Mouse (Mus musculus) CH12.LX (cell line): ENCODE results near the gene Vdac1. TPM values are rescaled to one million over a fixed set of nuclear protein-coding genes. Genes with fewer than 3 reads are reported as not detected.

Source experiments
- DNase-seq: peaks from one replicate; pipeline ENCODE4 v3.0.0-alpha.2; 2013; ENCODE audit errors: extremely low read depth
- H3K27ac ChIP-seq: 2 replicates; pipeline ENCODE4 v1.5.1; 2012; ENCODE audit warnings: low read depth, mild to moderate bottlenecking, control low read depth, moderate library complexity; ENCODE audit not compliant: insufficient read depth
- H3K27me3 ChIP-seq: replicated peaks from 2 replicates; pipeline ENCODE3; 2012; ENCODE audit warnings: inconsistent platforms
- H3K36me3 ChIP-seq, 2 experiments: replicated peaks in 1 of 2; 2 replicates each; pipeline versions ENCODE3 to v1.6.1; 2012; ENCODE audit warnings: inconsistent platforms in 1 of 2, low read length in 1 of 2, mild to moderate bottlenecking in 1 of 2, mixed read lengths in 1 of 2, moderate library complexity in 1 of 2; ENCODE audit not compliant: control insufficient read depth in 1 of 2, insufficient read depth in 1 of 2
- H3K4me1 ChIP-seq, 2 experiments: 2 replicates each; pipeline ENCODE4 v1.6.1; 2012; ENCODE audit warnings: inconsistent platforms in 1 of 2, moderate library complexity in 1 of 2; ENCODE audit not compliant: insufficient read depth in 2 of 2, control insufficient read depth in 1 of 2
- H3K4me2 ChIP-seq: 2 replicates; pipeline ENCODE4 v1.6.1; 2012; ENCODE audit warnings: low read depth, mild to moderate bottlenecking, control low read depth; ENCODE audit not compliant: poor library complexity, insufficient read depth, severe bottlenecking
- H3K4me3 ChIP-seq, 3 experiments: fragments of 150-350 bp in 1 of 3; sonication (generic) in 1 of 3; replicated peaks in 1 of 3; 2 replicates each; pipeline versions ENCODE3 to v1.5.1; 2011 to 2012; ENCODE audit warnings: low read depth in 2 of 3, low read length in 2 of 3, mild to moderate bottlenecking in 2 of 3, moderate library complexity in 2 of 3, control low read depth in 1 of 3, improper control_type of control experiment in 1 of 3, inconsistent platforms in 1 of 3, mixed read lengths in 1 of 3; ENCODE audit not compliant: poor library complexity in 1 of 3
- H3K79me2 ChIP-seq: replicated peaks from 2 replicates; pipeline ENCODE4 v1.6.1; 2012; ENCODE audit warnings: mild to moderate bottlenecking, moderate library complexity; ENCODE audit not compliant: control insufficient read depth, poor library complexity, insufficient read depth, severe bottlenecking; ENCODE audit errors: extremely low read depth
- H3K9ac ChIP-seq: 2 replicates; pipeline ENCODE4 v1.6.1; 2012; ENCODE audit warnings: low read depth, mild to moderate bottlenecking, control low read depth, moderate library complexity; ENCODE audit not compliant: insufficient read depth
- H3K9me3 ChIP-seq: replicated peaks from 2 replicates; pipeline ENCODE3; 2012; ENCODE audit warnings: low read length, inconsistent platforms, mixed read lengths
- BHLHE40 ChIP-seq: IDR thresholded peaks from 2 replicates; pipeline ENCODE4 v1.6.1; 2011; ENCODE audit warnings: mild to moderate bottlenecking, low read depth, low read length, improper control_type of control experiment
- CHD1 ChIP-seq: IDR thresholded peaks from 2 replicates; pipeline ENCODE4 v1.6.1; 2012; ENCODE audit warnings: low read depth, low read length, improper control_type of control experiment, inconsistent platforms
- CTCF ChIP-seq, 2 experiments: IDR thresholded peaks in 1 of 2; conservative IDR thresholded peaks in 1 of 2; 2 replicates each; pipeline ENCODE4 v1.5.1; 2011 to 2012; ENCODE audit warnings: low read depth in 2 of 2, low read length in 2 of 2, improper control_type of control experiment in 1 of 2, inconsistent platforms in 1 of 2, mild to moderate bottlenecking in 1 of 2, moderate library complexity in 1 of 2
- E2F4 ChIP-seq: IDR thresholded peaks from 2 replicates; pipeline ENCODE4 v1.6.1; 2011; ENCODE audit warnings: low read depth, low read length, improper control_type of control experiment; ENCODE audit not compliant: insufficient replicate concordance
- GABPA ChIP-seq: IDR thresholded peaks from 2 replicates; pipeline ENCODE4 v1.6.1; 2012; ENCODE audit warnings: low read depth, low read length, improper control_type of control experiment, inconsistent platforms; ENCODE audit not compliant: insufficient replicate concordance
- HCFC1 ChIP-seq: IDR thresholded peaks from 2 replicates; pipeline ENCODE4 v1.6.1; 2012; ENCODE audit warnings: low read depth, mild to moderate bottlenecking, inconsistent platforms, low read length, improper control_type of control experiment
- IRF4 ChIP-seq: IDR thresholded peaks from 2 replicates; pipeline ENCODE4 v1.6.1; 2014; ENCODE audit warnings: low read depth, mild to moderate bottlenecking, inconsistent platforms, low read length, improper control_type of control experiment
- JUND ChIP-seq: conservative IDR thresholded peaks from 2 replicates; pipeline ENCODE4 v1.6.1; 2011; ENCODE audit warnings: low read depth, low read length, improper control_type of control experiment
- KAT2A ChIP-seq: IDR thresholded peaks from 2 replicates; pipeline ENCODE4 v1.6.1; 2012; ENCODE audit warnings: low read length, improper control_type of control experiment, inconsistent platforms; ENCODE audit not compliant: insufficient replicate concordance
- MAZ ChIP-seq: IDR thresholded peaks from 2 replicates; pipeline ENCODE4 v1.6.1; 2012; ENCODE audit warnings: low read depth, mild to moderate bottlenecking, inconsistent platforms, low read length, improper control_type of control experiment, moderate library complexity
- NELFE ChIP-seq: IDR thresholded peaks from 2 replicates; pipeline ENCODE4 v1.6.1; 2011; ENCODE audit warnings: low read depth, low read length, improper control_type of control experiment
- POLR2A ChIP-seq: IDR thresholded peaks from 2 replicates; pipeline ENCODE4 v1.6.1; 2011; ENCODE audit warnings: low read depth, mild to moderate bottlenecking, improper control_type of control experiment, low read length
- POLR2AphosphoS2 ChIP-seq: IDR thresholded peaks from 2 replicates; pipeline ENCODE4 v1.6.1; 2011; ENCODE audit warnings: low read depth, low read length, improper control_type of control experiment
- RAD21 ChIP-seq: IDR thresholded peaks from 2 replicates; pipeline ENCODE4 v1.6.1; 2011; ENCODE audit warnings: low read depth, mild to moderate bottlenecking, low read length, improper control_type of control experiment, moderate library complexity
- SIN3A ChIP-seq: IDR thresholded peaks from 2 replicates; pipeline ENCODE4 v1.6.1; 2012; ENCODE audit warnings: low read length, improper control_type of control experiment, inconsistent platforms
- TBP ChIP-seq: conservative IDR thresholded peaks from 2 replicates; pipeline ENCODE4 v1.6.1; 2011; ENCODE audit warnings: low read depth, low read length, improper control_type of control experiment
- TCF12 ChIP-seq: IDR thresholded peaks from 2 replicates; pipeline ENCODE4 v1.6.1; 2014; ENCODE audit warnings: low read depth, mild to moderate bottlenecking, inconsistent platforms, low read length, improper control_type of control experiment
- UBTF ChIP-seq: IDR thresholded peaks from 2 replicates; pipeline ENCODE4 v1.6.1; 2012; ENCODE audit warnings: low read depth, mild to moderate bottlenecking, inconsistent platforms, low read length, improper control_type of control experiment, moderate library complexity
- USF1 ChIP-seq: IDR thresholded peaks from 2 replicates; pipeline ENCODE4 v1.6.1; 2014; ENCODE audit warnings: low read depth, mild to moderate bottlenecking, inconsistent platforms, low read length, improper control_type of control experiment
- USF2 ChIP-seq: conservative IDR thresholded peaks from 2 replicates; pipeline ENCODE4 v1.6.1; 2011; ENCODE audit warnings: low read depth, low read length, improper control_type of control experiment
- ZC3H11A ChIP-seq: IDR thresholded peaks from 2 replicates; pipeline ENCODE4 v1.6.1; 2012; ENCODE audit warnings: low read depth, mild to moderate bottlenecking, inconsistent platforms, low read length, improper control_type of control experiment
- ZKSCAN1 ChIP-seq: IDR thresholded peaks from 2 replicates; pipeline ENCODE4 v1.6.1; 2012; ENCODE audit warnings: low read depth, inconsistent platforms, low read length, improper control_type of control experiment, borderline replicate concordance
- ZMIZ1 ChIP-seq: IDR thresholded peaks from 2 replicates; pipeline ENCODE4 v1.6.1; 2012; ENCODE audit warnings: low read depth, mild to moderate bottlenecking, inconsistent platforms, low read length, improper control_type of control experiment
- ZNF384 ChIP-seq: IDR thresholded peaks from 2 replicates; pipeline ENCODE4 v1.6.1; 2012; ENCODE audit warnings: low read depth, low read length, improper control_type of control experiment, inconsistent platforms
- dilution Hi-C: fragments of 300-500 bp; cut with MboI; formaldehyde crosslinking; loops from 2 replicates; pipeline ENCODE4 v1.14.3; 2020; ENCODE audit warnings: low sequenced_read_pairs; ENCODE audit not compliant: extremely low pct_unique_long_range_greater_than_20kb, extremely low pct_ligation_motif_present
- in situ Hi-C: fragments of 300-500 bp; cut with MboI; formaldehyde crosslinking; loops from 3 replicates; pipeline ENCODE4 v1.14.3; 2019; ENCODE audit warnings: low sequenced_read_pairs, low pct_ligation_motif_present, low pct_unique_long_range_greater_than_20kb, mixed read lengths
- polyA plus RNA-seq: library from polyadenylated mRNA; unstranded; fragments of >175 nt; gene quantifications from 2 replicates; pipeline ENCODE4 v1.2.1, GENCODE M21; 2012; ENCODE audit warnings: low read depth; ENCODE audit not compliant: insufficient read length
- total RNA-seq, 2 experiments: library from RNA; depleted of rRNA; stranded (reverse); fragments of 300-350 nt in 1 of 2; fragments of >200 nt in 1 of 2; gene quantifications; 2 replicates each; pipeline ENCODE4 v1.2.3; 2012 to 2014

Vdac1 gene
- total and polyA plus RNA-seq, 3 experiments = 204 to 315 (median 289) TPM

GRCm38 (mm10) chr11:52384667-52385066, 24.0 kb downstream of the Vdac1 start:
- DNase-seq = peak; percentile 19
- dilution Hi-C loops = no loop called here
- in situ Hi-C loops = no loop called here

DNA sequence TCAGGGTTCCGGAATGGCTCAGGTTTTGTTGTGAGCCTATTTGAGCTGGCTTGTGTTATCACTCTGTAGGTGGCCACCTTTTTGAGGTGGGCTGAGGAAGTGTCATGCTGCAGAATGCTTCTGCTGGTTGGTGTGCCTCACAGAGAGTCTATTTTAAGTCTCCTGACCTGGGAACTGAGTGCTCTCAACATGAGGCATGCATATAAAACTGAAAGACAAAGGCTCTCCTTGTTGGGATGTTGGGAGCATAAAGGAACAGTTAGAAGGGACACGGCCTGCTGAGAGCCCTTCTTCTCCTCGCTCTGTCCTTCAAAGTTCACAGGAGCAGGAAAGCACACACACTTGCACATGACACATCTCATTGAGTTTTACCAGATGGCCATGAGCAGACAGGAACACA, 26.2 kb downstream of the Vdac1 start:
- no peak overlapping the region for H3K27ac ChIP-seq
- TF ChIP-seq NELFE (no peak), TCF12 (no peak), JUND (no peak), KAT2A (no peak), HCFC1 (no peak), POLR2AphosphoS2 (no peak), GABPA (no peak), UBTF (no peak), ZKSCAN1 (no peak), RAD21 (no peak), BHLHE40 (no peak), ZC3H11A (no peak)
- no peaks in the 10 kb centered on the region for H3K79me2 ChIP-seq
- no peak overlapping the region for H3K4me3 ChIP-seq
- no peak overlapping the region for H3K9ac ChIP-seq
- no peaks in the 10 kb centered on the region for H3K4me1 ChIP-seq
- H3K4me2 ChIP-seq = no peak overlapping the region
- H3K9me3 ChIP-seq = no peaks in the 10 kb centered on the region
- no peaks in the 10 kb centered on the region for H3K27me3 ChIP-seq
- H3K36me3 ChIP-seq = peaks cover 42 to 82% of the 10 kb centered on the region in 2 experiments
- in situ Hi-C loops = no loop called here
- DNase-seq = no peak
- dilution Hi-C loops = no loop called here

More at GRCm38 (mm10) chr11:52384667-52385066, 24.0 kb downstream of the Vdac1 start:
- H3K9ac ChIP-seq = no peak overlapping the region
- TF ChIP-seq ZNF384 (peak; percentile 72), CTCF (conservative IDR thresholded peaks at IDR 0.05 in 1 of 2, IDR thresholded peaks at IDR 0.05 in 1 of 2; ENCODE audit: low read depth in 2 of 2, low read length in 2 of 2) (peak; percentile 48 to 57; a peak in 3 of 4 replicates), NELFE (no peak)
- H3K79me2 ChIP-seq = no peaks in the 10 kb centered on the region
- no peaks in the 10 kb centered on the region for H3K4me1 ChIP-seq
- H3K4me3 ChIP-seq = no peak overlapping the region
- H3K36me3 ChIP-seq = peaks cover 42 to 90% of the 10 kb centered on the region in 2 experiments
- no peaks in the 10 kb centered on the region for H3K9me3 ChIP-seq
- H3K27ac ChIP-seq = no peak overlapping the region
- H3K4me2 ChIP-seq = no peak overlapping the region
- H3K27me3 ChIP-seq = no peaks in the 10 kb centered on the region

- Histone ChIP-seq H3K4me2 (no peak overlapping the region), H3K36me3 (peaks cover 42 to 74% of the 10 kb centered on the region in 2 experiments), H3K9ac (no peak overlapping the region), H3K4me1 (no peaks in the 10 kb centered on the region), H3K27ac (no peak overlapping the region), H3K9me3 (no peaks in the 10 kb centered on the region), H3K4me3 (no peak overlapping the region), H3K79me2 (no peaks in the 10 kb centered on the region), H3K27me3 (no peaks in the 10 kb centered on the region)
- TF ChIP-seq KAT2A (no peak), NELFE (no peak), ZMIZ1 (no peak), ZNF384 (no peak), CHD1 (no peak), USF1 (no peak), MAZ (no peak), TCF12 (no peak), HCFC1 (no peak), USF2 (no peak), SIN3A (no peak), TBP (no peak), E2F4 (no peak), POLR2A (no peak), IRF4 (no peak)
- in situ Hi-C loops (no loop called here), dilution Hi-C loops (no loop called here)
- no peak for DNase-seq
Observed at GRCm38 (mm10) chr11:52388150-52388549, 27.5 kb downstream of the Vdac1 start.
